Mouse (Mus musculus) MEL (cell line): Measurements from ENCODE around the gene Zc3h6. TPM values are rescaled to one million over a fixed set of nuclear protein-coding genes. Genes with fewer than 3 reads are reported as not detected.
A peak's percentile ranks its signal among the peaks of the same experiment; 100 is the strongest.

Experiments
- DNase-seq: peaks from one replicate; pipeline ENCODE4 v3.0.0; 2011; ENCODE audit warnings: low read depth, low spot score
- H3K27ac ChIP-seq: 2 replicates; pipeline ENCODE4 v1.5.1; 2012; ENCODE audit warnings: low read depth, mild to moderate bottlenecking, control low read depth, low read length, moderate library complexity; ENCODE audit not compliant: control insufficient read depth
- H3K27me3 ChIP-seq, 2 experiments: fragments of 150-350 bp in 1 of 2; sonication (generic) in 1 of 2; 2 replicates each; pipeline ENCODE4 v1.6.1; 2012; ENCODE audit warnings: low read length in 2 of 2, mild to moderate bottlenecking in 2 of 2, improper control_type of control experiment in 1 of 2, moderate library complexity in 1 of 2; ENCODE audit not compliant: insufficient read depth in 2 of 2, control insufficient read depth in 1 of 2
- H3K36me3 ChIP-seq, 2 experiments: 2 replicates each; pipeline ENCODE4 v1.6.1; 2012 to 2014; ENCODE audit warnings: low read length in 2 of 2, improper control_type of control experiment in 1 of 2, inconsistent platforms in 1 of 2, mild to moderate bottlenecking in 1 of 2; ENCODE audit not compliant: insufficient read depth in 2 of 2, control insufficient read depth in 1 of 2
- H3K4me1 ChIP-seq, 2 experiments: fragments of 150-350 bp in 1 of 2; sonication (generic) in 1 of 2; 2 replicates each; pipeline ENCODE4 v1.6.1; 2012; ENCODE audit warnings: low read length in 2 of 2, improper control_type of control experiment in 1 of 2, mild to moderate bottlenecking in 1 of 2; ENCODE audit not compliant: insufficient read depth in 2 of 2, control insufficient read depth in 1 of 2
- H3K4me3 ChIP-seq, 2 experiments: fragments of 150-350 bp in 1 of 2; sonication (generic) in 1 of 2; 2 replicates each; pipeline ENCODE4 v1.5.1; 2012; ENCODE audit warnings: low read depth in 2 of 2, low read length in 2 of 2, mild to moderate bottlenecking in 2 of 2, moderate library complexity in 2 of 2, control low read depth in 1 of 2, improper control_type of control experiment in 1 of 2; ENCODE audit not compliant: control insufficient read depth in 1 of 2, insufficient read depth in 1 of 2
- H3K79me2 ChIP-seq: 2 replicates; pipeline ENCODE4 v1.6.1; 2012; ENCODE audit warnings: mild to moderate bottlenecking, low read length, moderate library complexity; ENCODE audit not compliant: control insufficient read depth, poor library complexity, insufficient read depth
- H3K9ac ChIP-seq: 2 replicates; pipeline ENCODE4 v1.6.1; 2012; ENCODE audit warnings: low read depth, mild to moderate bottlenecking, control low read depth, low read length, moderate library complexity; ENCODE audit not compliant: control insufficient read depth, poor library complexity, severe bottlenecking
- H3K9me3 ChIP-seq: fragments of 150-350 bp; sonication (generic); replicated peaks from 2 replicates; pipeline ENCODE4 v1.6.1; 2012; ENCODE audit warnings: mild to moderate bottlenecking, low read length, improper control_type of control experiment, moderate library complexity; ENCODE audit not compliant: insufficient read depth
- BHLHE40 ChIP-seq: IDR thresholded peaks from 2 replicates; pipeline ENCODE4 v1.6.1; 2012; ENCODE audit warnings: low read depth, mild to moderate bottlenecking, inconsistent platforms, low read length, improper control_type of control experiment, borderline replicate concordance
- CHD1 ChIP-seq: IDR thresholded peaks from 2 replicates; pipeline ENCODE4 v1.6.1; 2012; ENCODE audit warnings: low read depth, mild to moderate bottlenecking, inconsistent platforms, low read length, improper control_type of control experiment
- CHD2 ChIP-seq: IDR thresholded peaks from 2 replicates; pipeline ENCODE4 v1.6.1; 2011; ENCODE audit warnings: low read length, improper control_type of control experiment
- ELF1 ChIP-seq: IDR thresholded peaks from 2 replicates; pipeline ENCODE4 v1.6.1; 2014; ENCODE audit warnings: low read depth, mild to moderate bottlenecking, inconsistent platforms, low read length, improper control_type of control experiment, moderate library complexity
- EP300 ChIP-seq, 2 experiments: IDR thresholded peaks; 2 replicates each; pipeline ENCODE4 v1.6.1; 2011; ENCODE audit warnings: improper control_type of control experiment in 2 of 2, low read length in 2 of 2, low read depth in 1 of 2, mild to moderate bottlenecking in 1 of 2
- ETS1 ChIP-seq: IDR thresholded peaks from 2 replicates; pipeline ENCODE4 v1.6.1; 2012; ENCODE audit warnings: low read depth, mild to moderate bottlenecking, inconsistent platforms, low read length, improper control_type of control experiment, moderate library complexity
- KAT2A ChIP-seq: conservative IDR thresholded peaks from 2 replicates; pipeline ENCODE4 v1.6.1; 2012; ENCODE audit warnings: low read depth, low read length, improper control_type of control experiment, inconsistent platforms
- MXI1 ChIP-seq: IDR thresholded peaks from 2 replicates; pipeline ENCODE4 v1.6.1; 2011; ENCODE audit warnings: mild to moderate bottlenecking, low read depth, low read length, improper control_type of control experiment
- MYC ChIP-seq: IDR thresholded peaks from 2 replicates; pipeline ENCODE4 v1.6.1; 2011; ENCODE audit warnings: low read depth, mild to moderate bottlenecking, low read length, improper control_type of control experiment, moderate library complexity
- NRF1 ChIP-seq: IDR thresholded peaks from 2 replicates; pipeline ENCODE4 v1.6.1; 2014; ENCODE audit warnings: low read depth, mild to moderate bottlenecking, inconsistent platforms, low read length, improper control_type of control experiment, moderate library complexity; ENCODE audit not compliant: poor library complexity, insufficient read depth, severe bottlenecking
- RAD21 ChIP-seq: IDR thresholded peaks from 2 replicates; pipeline ENCODE4 v1.6.1; 2011; ENCODE audit warnings: mild to moderate bottlenecking, low read depth, low read length, improper control_type of control experiment
- SIN3A ChIP-seq: IDR thresholded peaks from 2 replicates; pipeline ENCODE4 v1.6.1; 2012; ENCODE audit warnings: low read length, improper control_type of control experiment, inconsistent platforms
- TCF12 ChIP-seq: IDR thresholded peaks from 2 replicates; pipeline ENCODE4 v1.6.1; 2014; ENCODE audit warnings: low read depth, mild to moderate bottlenecking, inconsistent platforms, low read length, improper control_type of control experiment, moderate library complexity
- UBTF ChIP-seq: IDR thresholded peaks from 2 replicates; pipeline ENCODE4 v1.6.1; 2012; ENCODE audit warnings: low read depth, mild to moderate bottlenecking, inconsistent platforms, low read length, improper control_type of control experiment, moderate library complexity, borderline replicate concordance; ENCODE audit not compliant: insufficient read depth
- USF1 ChIP-seq: IDR thresholded peaks from 2 replicates; pipeline ENCODE4 v1.6.1; 2014; ENCODE audit warnings: low read depth, mild to moderate bottlenecking, inconsistent platforms, low read length, improper control_type of control experiment, moderate library complexity
- USF2 ChIP-seq, 2 experiments: IDR thresholded peaks; 2 replicates each; pipeline ENCODE4 v1.6.1; 2011 to 2012; ENCODE audit warnings: improper control_type of control experiment in 2 of 2, low read length in 2 of 2, borderline replicate concordance in 1 of 2, inconsistent platforms in 1 of 2, low read depth in 1 of 2, mild to moderate bottlenecking in 1 of 2; ENCODE audit not compliant: insufficient read depth in 1 of 2
- ZMIZ1 ChIP-seq: IDR thresholded peaks from 2 replicates; pipeline ENCODE4 v1.6.1; 2012; ENCODE audit warnings: low read depth, mild to moderate bottlenecking, inconsistent platforms, low read length, improper control_type of control experiment, moderate library complexity
- ZNF384 ChIP-seq: IDR thresholded peaks from 2 replicates; pipeline ENCODE4 v1.6.1; 2012; ENCODE audit warnings: low read depth, mild to moderate bottlenecking, inconsistent platforms, low read length, improper control_type of control experiment
- polyA plus RNA-seq, 2 experiments: library from polyadenylated mRNA; stranded (reverse) in 1 of 2; unstranded in 1 of 2; fragments of >175 nt in 1 of 2; fragments of >200 nt in 1 of 2; gene quantifications; 2 replicates each; pipeline versions ENCODE4 v1.2.1 to v1.2.4; 2012; ENCODE audit warnings: low replicate concordance in 2 of 2, low read depth in 1 of 2; ENCODE audit not compliant: insufficient read length in 2 of 2, insufficient read depth in 1 of 2, missing spikeins in 1 of 2
- total RNA-seq: library from RNA; depleted of rRNA; stranded (reverse); fragments of 300-350 nt; gene quantifications from 2 replicates; pipeline ENCODE4 v1.2.3, GENCODE M21; 2012

The Zc3h6 gene
- total and polyA plus RNA-seq, 3 experiments, result 0.69 to 1.4 TPM; not detected in 1

- TF ChIP-seq USF2 (IDR thresholded peaks at IDR 0.05; ENCODE audit: borderline replicate concordance in 1 of 2, insufficient read depth in 1 of 2, low read depth in 1 of 2, low read length in 2 of 2) (no peak), ZNF384 (no peak)
These were observed 13.0 kb upstream of the Zc3h6 start (continued) for GRCm38 (mm10) chr2:128954186-128954585.

GRCm38 (mm10) chr2:128965505-128966105, 1.6 kb upstream of the Zc3h6 start:
- DNase-seq, result no peak
- Histone ChIP-seq H3K4me1 (peaks cover 6 to 8% of the 10 kb centered on the region in 2 experiments), H3K79me2 (peaks cover 10% of the 10 kb centered on the region), H3K27me3 (no peaks in the 10 kb centered on the region), H3K36me3 (peaks cover 0 to 20% of the 10 kb centered on the region in 2 experiments; a peak in 2 of 4 replicates), H3K4me3 (no peak overlapping the region), H3K9me3 (no peaks in the 10 kb centered on the region), H3K27ac (no peak overlapping the region), H3K9ac (peak overlapping the region; percentile 37)
- no peak for TF ChIP-seq CHD2
- TF ChIP-seq ZNF384, result peak; percentile 55

- peaks cover 10% of the 10 kb centered on the region for H3K79me2 ChIP-seq
- H3K27me3 ChIP-seq, result no peaks in the 10 kb centered on the region
- no peak overlapping the region for H3K27ac ChIP-seq
- H3K4me1 ChIP-seq, result peaks cover 6 to 8% of the 10 kb centered on the region in 2 experiments
- H3K9ac ChIP-seq, result peak overlapping the region; percentile 68
- peak; percentile 86; the same call in 1 of the 2 replicates for TF ChIP-seq CHD1
- TF ChIP-seq ZNF384, result 0 out of 2 replicates have a peak, but pooled peaks have one; percentile 28
- TF ChIP-seq EP300 (IDR thresholded peaks at IDR 0.05; ENCODE audit: low read depth in 1 of 2, low read length in 2 of 2), result no peak
- no peaks in the 10 kb centered on the region for H3K9me3 ChIP-seq
- DNase-seq, result no peak
- peaks cover 0 to 22% of the 10 kb centered on the region in 2 experiments; a peak in 2 of 4 replicates for H3K36me3 ChIP-seq
- peak overlapping the region in 1 of 2 experiments; percentile 76; a peak in 2 of 4 replicates for H3K4me3 ChIP-seq
These were observed 966 bp upstream of the Zc3h6 start for GRCm38 (mm10) chr2:128966236-128966635.

- peak within 1 kb of the TSS; percentile 99 for H3K9ac ChIP-seq
- peaks cover 0 to 31% of the 10 kb centered on the region in 2 experiments; a peak in 2 of 4 replicates for H3K36me3 ChIP-seq
- peak; percentile 81 for DNase-seq
- H3K4me1 ChIP-seq, result peaks cover 10 to 13% of the 10 kb centered on the region in 2 experiments
- no peaks in the 10 kb centered on the region for H3K9me3 ChIP-seq
- peak within 1 kb of the TSS; percentile 95 for H3K27ac ChIP-seq
- H3K79me2 ChIP-seq, result peaks cover 10% of the 10 kb centered on the region
- peak within 1 kb of the TSS; percentile 76 to 91 for H3K4me3 ChIP-seq
- H3K27me3 ChIP-seq, result no peaks in the 10 kb centered on the region
- TF ChIP-seq USF1 (no peak), MYC (peak; percentile 97), KAT2A (no peak), BHLHE40 (peak; percentile 62; the same call in 1 of the 2 replicates), ZMIZ1 (peak; percentile 73), ELF1 (no peak; the same call in 1 of the 2 replicates), USF2 (IDR thresholded peaks at IDR 0.05; ENCODE audit: borderline replicate concordance in 1 of 2, insufficient read depth in 1 of 2, low read depth in 1 of 2, low read length in 2 of 2) (no peak), MXI1 (peak; percentile 50; the same call in 1 of the 2 replicates), EP300 (IDR thresholded peaks at IDR 0.05; ENCODE audit: low read depth in 1 of 2, low read length in 2 of 2) (0 out of 4 replicates have a peak, but pooled peaks of 1 of the 2 experiments have one; percentile 9), ZNF384 (peak; percentile 85), TCF12 (0 out of 2 replicates have a peak, but pooled peaks have one; percentile 24), RAD21 (no peak), NRF1 (no peak), UBTF (no peak), ETS1 (no peak; the same call in 1 of the 2 replicates), SIN3A (no peak; the same call in 1 of the 2 replicates)
These were observed 649 bp downstream of the Zc3h6 start, which contains the start of gene Gm10762 for GRCm38 (mm10) chr2:128967661-128968441. Gene Gm10762 (minus strand): TSS chr2:128967725.
